29 mouse cellular contexts compared by ENCODE assay signal in the genomic region with DNA sequence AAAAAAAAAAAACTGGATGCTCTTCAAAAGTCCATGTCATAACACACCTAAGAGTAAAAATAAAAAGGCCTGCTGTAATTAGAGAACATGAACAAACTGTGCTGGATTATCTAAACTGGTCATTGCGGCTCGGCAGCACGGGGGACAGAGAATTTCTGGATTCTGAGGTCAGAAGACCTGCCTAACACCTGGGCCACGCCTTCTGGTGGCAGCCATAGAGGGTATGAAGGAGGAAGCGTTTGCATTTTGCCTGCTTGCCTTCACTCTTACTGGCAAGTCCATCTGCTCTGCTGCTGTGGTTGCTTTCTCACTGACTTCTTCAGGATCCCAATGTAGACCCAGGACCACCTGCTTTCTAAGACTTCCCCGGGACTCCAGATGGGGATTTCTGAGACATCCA. TPM values are rescaled to one million over a fixed set of nuclear protein-coding genes. Genes with fewer than 3 reads are reported as not detected.
DNase-seq lines count a peak whose midpoint lies in the region; ATAC-seq lines count a peak whose summit lies in the region.
"Had no signal": no experiment of that assay in that cellular context is flagged by ENCODE, and none has a peak within 500 bp of the region (broad histone marks: within the 10 kb centered on the region; RNA-seq: fewer than 3 reads in every experiment).

No protein-coding gene starts in this region.

- H3K4me3 ChIP-seq in forebrain, embryonic 11.5 days (ENCODE audit: low read depth, low read length): no peak overlapping the region
- no peak overlapping the region for H3K4me3 ChIP-seq in forebrain, embryonic 15.5 days
- no peak overlapping the region for H3K4me3 ChIP-seq in neural tube, embryonic 11.5 days (ENCODE audit: low read depth, low read length)

- no peaks in the 10 kb centered on the region for H3K4me1 ChIP-seq in forebrain, embryonic 11.5 days (replicated peaks; ENCODE audit: control insufficient read depth, insufficient read depth, low read length)
- H3K4me1 ChIP-seq in forebrain, embryonic 15.5 days: no peaks in the 10 kb centered on the region
- H3K4me1 ChIP-seq in neural tube, embryonic 11.5 days (ENCODE audit: control insufficient read depth, insufficient read depth, low read length): no peaks in the 10 kb centered on the region

- no peaks in the 10 kb centered on the region for H3K9me3 ChIP-seq in forebrain, embryonic 11.5 days (ENCODE audit: control insufficient read depth, low read length)
- no peaks in the 10 kb centered on the region for H3K9me3 ChIP-seq in forebrain, embryonic 15.5 days
- no peaks in the 10 kb centered on the region for H3K9me3 ChIP-seq in neural tube, embryonic 11.5 days (ENCODE audit: control insufficient read depth, low read length)
- H3K9me3 ChIP-seq: G1E had no signal

- H3K36me3 ChIP-seq in forebrain, embryonic 11.5 days (ENCODE audit: control insufficient read depth, insufficient read depth, low read length): no peaks in the 10 kb centered on the region
- no peaks in the 10 kb centered on the region for H3K36me3 ChIP-seq in forebrain, embryonic 15.5 days
- no peaks in the 10 kb centered on the region for H3K36me3 ChIP-seq in neural tube, embryonic 11.5 days (ENCODE audit: control insufficient read depth, insufficient read depth, low read length)
- H3K36me3 ChIP-seq: G1E had no signal

- no peak for ATAC-seq in forebrain, embryonic 11.5 days (replicated peaks; ENCODE audit: low FRiP score)
- ATAC-seq in forebrain, embryonic 15.5 days (replicated peaks): no peak
- no peak for ATAC-seq in neural tube, embryonic 11.5 days (ENCODE audit: insufficient read depth, low FRiP score, low TSS enrichment)
- ATAC-seq: activated CD4-positive, CD25-positive, alpha-beta regulatory T cell, adult 4 months; CD4-positive, CD25-positive, alpha-beta regulatory T cell, adult 4 months; Patski had no signal

- WGBS in forebrain, embryonic 11.5 days: 90% methylated on average over 6 of the region's 6 CpGs
- WGBS in forebrain, embryonic 15.5 days: 89% methylated on average over 6 of the region's 6 CpGs
- 91% methylated on average over 6 of the region's 6 CpGs for WGBS in neural tube, embryonic 11.5 days

- H3K9ac ChIP-seq in forebrain, embryonic 11.5 days (ENCODE audit: low read length): no peak overlapping the region
- H3K9ac ChIP-seq in forebrain, embryonic 15.5 days (replicated peaks): no peak overlapping the region
- H3K9ac ChIP-seq in neural tube, embryonic 11.5 days (ENCODE audit: low read length): no peak overlapping the region

- H3K4me2 ChIP-seq in forebrain, embryonic 11.5 days (ENCODE audit: low read depth, low read length, severe bottlenecking): no peak overlapping the region
- H3K4me2 ChIP-seq in forebrain, embryonic 15.5 days (replicated peaks): no peak overlapping the region
- H3K4me2 ChIP-seq in neural tube, embryonic 11.5 days (ENCODE audit: low read depth): no peak overlapping the region

- H3K27me3 ChIP-seq in forebrain, embryonic 11.5 days (ENCODE audit: control insufficient read depth, insufficient read depth, low read length): no peaks in the 10 kb centered on the region
- no peaks in the 10 kb centered on the region for H3K27me3 ChIP-seq in forebrain, embryonic 15.5 days
- no peaks in the 10 kb centered on the region for H3K27me3 ChIP-seq in neural tube, embryonic 11.5 days (ENCODE audit: control insufficient read depth, insufficient read depth, low read length)
- H3K27me3 ChIP-seq: CH12.LX, Patski had no signal

- DNase-seq in forebrain, embryonic 11.5 days (ENCODE audit: low spot score): peak; percentile 39
- peak; percentile 28 for DNase-seq in heart, adult 11 months
- DNase-seq in heart, postnatal 4 days: no peak
- DNase-seq in neural tube, embryonic 11.5 days (ENCODE audit: low spot score): peak; percentile 8
- no peak for DNase-seq in neural tube, embryonic 10.5 days (ENCODE audit: extremely low spot score, low spot score)
- DNase-seq in A20 (ENCODE audit: low read depth, low spot score): peak; percentile 93
- no peak for DNase-seq in kidney, adult 18-20 months
- DNase-seq: adrenal gland, adult 2 months; adrenal gland, adult 8-10 months; adrenal gland, postnatal 10 days; adrenal gland, postnatal 14 days; adrenal gland, postnatal 25 days; adrenal gland, postnatal 36 days; B cell, adult 2 months; cerebellum, adult 11 months; cerebellum, adult 11-12 months; cerebellum, adult 18-20 months had no signal

- no peak overlapping the region for H3K27ac ChIP-seq in forebrain, embryonic 11.5 days (ENCODE audit: low read depth, low read length)
- no peak overlapping the region for H3K27ac ChIP-seq in forebrain, embryonic 15.5 days (replicated peaks)
- no peak overlapping the region for H3K27ac ChIP-seq in neural tube, embryonic 11.5 days (ENCODE audit: low read depth, low read length)

RNA-seq across cellular contexts. Expression of gene Urad, which starts 20.7 kb away (rescaled TPM):
- not detected in 2 replicates for polyA plus RNA-seq in forebrain, embryonic 11.5 days (2014; fragmentation: Nextera tagmentation; extraction: Ambion mirVana)
- polyA plus RNA-seq in forebrain, embryonic 15.5 days (2015; fragmentation: Nextera tagmentation; extraction: Ambion mirVana): not detected in 2 replicates
- not detected for total RNA-seq in heart, postnatal 4 days (2021)
- not detected in 2 replicates for polyA plus RNA-seq in neural tube, embryonic 11.5 days (2014; fragmentation: Nextera tagmentation; extraction: Ambion mirVana)
- total RNA-seq: CH12.LX, ES-E14, G1E, MEL had no signal
- polyA plus RNA-seq: activated CD4-positive, CD25-positive, alpha-beta regulatory T cell, adult 4 months; brain, embryonic 14.5 days; C2C12; CD4-positive, CD25-positive, alpha-beta regulatory T cell, adult 4 months; G1E; Patski had no signal

RNA-seq across cellular contexts. Expression of gene Cdx2, which starts 35.8 kb away (rescaled TPM):
- not detected in 2 replicates for polyA plus RNA-seq in forebrain, embryonic 11.5 days (2014; fragmentation: Nextera tagmentation; extraction: Ambion mirVana)
- polyA plus RNA-seq in forebrain, embryonic 15.5 days (2015; fragmentation: Nextera tagmentation; extraction: Ambion mirVana): not detected in 2 replicates
- total RNA-seq in heart, postnatal 4 days (2021): not detected
- polyA plus RNA-seq in neural tube, embryonic 11.5 days (2014; fragmentation: Nextera tagmentation; extraction: Ambion mirVana): not detected in 2 replicates
- total RNA-seq: adrenal gland, adult 18-20 months; adrenal gland, adult 2 months; adrenal gland, adult 8-10 months; adrenal gland, postnatal 10 days; adrenal gland, postnatal 14 days; adrenal gland, postnatal 25 days; adrenal gland, postnatal 36 days; adrenal gland, postnatal 4 days; CH12.LX; G1E; MEL had no signal
- polyA plus RNA-seq: activated CD4-positive, CD25-positive, alpha-beta regulatory T cell, adult 4 months; adrenal gland, adult 2 months; brain, embryonic 14.5 days; C2C12; CD4-positive, CD25-positive, alpha-beta regulatory T cell, adult 4 months; G1E had no signal

RNA-seq across cellular contexts. Expression of gene Flt3, which starts 57.4 kb away (rescaled TPM):
- polyA plus RNA-seq in forebrain, embryonic 11.5 days (2014; fragmentation: Nextera tagmentation; extraction: Ambion mirVana): 0.08 TPM in 1 of 2 replicates, not detected in the other
- polyA plus RNA-seq in forebrain, embryonic 15.5 days (2015; fragmentation: Nextera tagmentation; extraction: Ambion mirVana): 0.09 and 0.19 TPM in 2 replicates
- total RNA-seq in heart, postnatal 4 days (2021): not detected
- 0.21 TPM in 1 of 2 replicates, not detected in the other for polyA plus RNA-seq in neural tube, embryonic 11.5 days (2014; fragmentation: Nextera tagmentation; extraction: Ambion mirVana)
- total RNA-seq: adrenal gland, postnatal 25 days; MEL had no signal
- polyA plus RNA-seq: G1E had no signal

Comparison
In these comparisons a context has a peak if more than half of its experiments do, and no peak if none do; other contexts are left out.
1. DNase-seq: peak in forebrain, embryonic 11.5 days (single experiment), heart, adult 11 months (single experiment), neural tube, embryonic 11.5 days (single experiment) and A20 (single experiment); none in heart, postnatal 4 days (single experiment), neural tube, embryonic 10.5 days (single experiment) and kidney, adult 18-20 months (single experiment).